ENCODE assay signal across 10 mouse cellular contexts in the genomic region with DNA sequence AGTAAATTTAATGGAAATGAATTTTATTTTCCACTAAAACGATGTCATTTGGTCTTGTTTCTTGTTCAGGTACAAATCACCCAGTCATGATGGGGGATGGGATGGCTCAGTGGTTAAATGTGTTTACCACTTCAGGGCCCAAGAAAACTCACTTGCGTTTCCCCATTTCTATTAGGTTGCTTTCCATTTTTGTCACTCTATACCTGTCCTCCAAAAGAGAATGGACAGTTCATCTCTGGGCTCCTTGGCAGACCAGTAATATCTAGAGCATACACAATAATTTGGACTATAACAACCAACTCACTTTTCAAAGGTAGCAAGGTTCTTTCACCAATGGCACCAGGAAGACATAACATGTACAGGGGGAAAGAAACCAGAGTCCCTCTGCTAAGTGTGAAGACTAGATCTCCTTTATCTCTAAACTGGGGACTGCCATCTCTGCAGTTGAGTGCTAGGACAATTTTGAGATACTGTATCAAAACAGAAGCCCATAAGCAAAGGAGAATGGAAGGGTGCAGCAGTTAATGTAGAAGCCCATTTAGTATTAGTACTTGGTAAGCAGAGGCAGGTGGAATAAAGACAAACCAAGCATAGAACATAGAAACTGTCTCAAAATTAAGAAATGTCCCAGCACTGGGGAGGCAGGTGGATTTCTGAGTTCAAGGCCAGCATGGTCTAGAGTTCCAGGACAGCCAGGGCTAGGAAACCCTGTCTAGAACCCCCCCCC. TPM values are rescaled to one million over a fixed set of nuclear protein-coding genes. Genes with fewer than 3 reads are reported as not detected.
DNase-seq lines count a peak whose midpoint lies in the region; ATAC-seq lines count a peak whose summit lies in the region.
"Had no signal": no experiment of that assay in that cellular context is flagged by ENCODE, and none has a peak within 500 bp of the region (broad histone marks: within the 10 kb centered on the region; RNA-seq: fewer than 3 reads in every experiment).

No protein-coding gene starts in this region.

- WGBS in forebrain, embryonic 10.5 days: 22% methylated on average over 2 of the region's 2 CpGs
- 36% methylated on average over 2 of the region's 2 CpGs for WGBS in stomach, embryonic 16.5 days

- H3K27me3 ChIP-seq in forebrain, embryonic 10.5 days (ENCODE audit: poor library complexity, severe bottlenecking): no peaks in the 10 kb centered on the region
- H3K27me3 ChIP-seq in stomach, embryonic 16.5 days (ENCODE audit: control insufficient read depth, insufficient read depth, low read length): no peaks in the 10 kb centered on the region

- peak overlapping the region; percentile 40; the same call in 1 of the 2 replicates for H3K27ac ChIP-seq in forebrain, embryonic 10.5 days
- H3K27ac ChIP-seq in stomach, embryonic 16.5 days (ENCODE audit: low read length): no peak overlapping the region

- no peak for ATAC-seq in stomach, embryonic 16.5 days (ENCODE audit: insufficient read depth, low FRiP score)

- peak; percentile 24 for DNase-seq in retina, embryonic 14.5 days (ENCODE audit: low spot score)
- DNase-seq in retina, postnatal 1 day: no peak
- no peak for DNase-seq in forebrain, embryonic 10.5 days (ENCODE audit: extremely low spot score, low spot score)
- peak; percentile 20 for DNase-seq in liver
- no peak for DNase-seq in spleen, adult 12 weeks (ENCODE audit: low spot score)
- no peak for DNase-seq in T-cell, adult 2 months (ENCODE audit: low spot score)
- DNase-seq in thymus, postnatal 25 days: no peak
- DNase-seq: kidney, postnatal 10 days; right cerebral cortex, adult 18-20 months had no signal

- peak overlapping the region; percentile 69 for H3K4me3 ChIP-seq in forebrain, embryonic 10.5 days
- H3K4me3 ChIP-seq in stomach, embryonic 16.5 days (replicated peaks; ENCODE audit: low read length): peak overlapping the region; percentile 75

- peak overlapping the region; percentile 71; the same call in 1 of the 2 replicates for H3K4me2 ChIP-seq in stomach, embryonic 16.5 days (ENCODE audit: low read depth, low read length)

- peaks cover 19% of the 10 kb centered on the region for H3K4me1 ChIP-seq in forebrain, embryonic 10.5 days
- peaks cover 12% of the 10 kb centered on the region for H3K4me1 ChIP-seq in stomach, embryonic 16.5 days (ENCODE audit: control insufficient read depth, insufficient read depth, low read length)

- H3K36me3 ChIP-seq in forebrain, embryonic 10.5 days (replicated peaks): peaks cover 25% of the 10 kb centered on the region
- peaks cover 11% of the 10 kb centered on the region; the same call in 1 of the 2 replicates for H3K36me3 ChIP-seq in stomach, embryonic 16.5 days (ENCODE audit: control insufficient read depth, insufficient read depth, low read length)

- no peak overlapping the region for H3K9ac ChIP-seq in stomach, embryonic 16.5 days (ENCODE audit: low read length)

- H3K9me3 ChIP-seq in forebrain, embryonic 10.5 days: no peaks in the 10 kb centered on the region
- H3K9me3 ChIP-seq in stomach, embryonic 16.5 days (replicated peaks; ENCODE audit: control insufficient read depth, low read length): no peaks in the 10 kb centered on the region

RNA-seq across cellular contexts. Expression of a gene that starts 27.5 kb away (rescaled TPM):
- polyA plus RNA-seq in forebrain, embryonic 10.5 days (2016; fragmentation: Nextera tagmentation; extraction: Ambion mirVana): 5.7 and 5.8 TPM in 2 replicates
- polyA plus RNA-seq in stomach, embryonic 16.5 days (2015; fragmentation: Nextera tagmentation; extraction: Ambion mirVana): 10.6 and 12.2 TPM in 2 replicates

RNA-seq across cellular contexts. Expression of a gene that starts 37.9 kb away (rescaled TPM):
- 139 and 142 TPM in 2 replicates for polyA plus RNA-seq in forebrain, embryonic 10.5 days (2016; fragmentation: Nextera tagmentation; extraction: Ambion mirVana)
- 79.8 and 87.4 TPM in 2 replicates for polyA plus RNA-seq in stomach, embryonic 16.5 days (2015; fragmentation: Nextera tagmentation; extraction: Ambion mirVana)

Comparison
In these comparisons a context has a peak if more than half of its experiments do, and no peak if none do; other contexts are left out.
1. DNase-seq: peak in retina, embryonic 14.5 days (single experiment) and liver (single experiment); none in retina, postnatal 1 day (single experiment), forebrain, embryonic 10.5 days (single experiment), spleen, adult 12 weeks (single experiment), T-cell, adult 2 months (single experiment) and thymus, postnatal 25 days (single experiment).